Mouse (Mus musculus) CH12.LX (cell line): ENCODE data around the gene Olfr19. TPM values are rescaled to one million over a fixed set of nuclear protein-coding genes. Genes with fewer than 3 reads are reported as not detected.

ENCODE experiments used
- DNase-seq: peaks from one replicate; pipeline ENCODE4 v3.0.0-alpha.2; 2013; ENCODE audit errors: extremely low read depth
- H3K27ac ChIP-seq: 2 replicates; pipeline ENCODE4 v1.5.1; 2012; ENCODE audit warnings: low read depth, mild to moderate bottlenecking, control low read depth, moderate library complexity; ENCODE audit not compliant: insufficient read depth
- H3K27me3 ChIP-seq: replicated peaks from 2 replicates; pipeline ENCODE3; 2012; ENCODE audit warnings: inconsistent platforms
- H3K36me3 ChIP-seq, 2 experiments: replicated peaks in 1 of 2; 2 replicates each; pipeline versions ENCODE3 to v1.6.1; 2012; ENCODE audit warnings: inconsistent platforms in 1 of 2, low read length in 1 of 2, mild to moderate bottlenecking in 1 of 2, mixed read lengths in 1 of 2, moderate library complexity in 1 of 2; ENCODE audit not compliant: control insufficient read depth in 1 of 2, insufficient read depth in 1 of 2
- H3K4me1 ChIP-seq, 2 experiments: 2 replicates each; pipeline ENCODE4 v1.6.1; 2012; ENCODE audit warnings: inconsistent platforms in 1 of 2, moderate library complexity in 1 of 2; ENCODE audit not compliant: insufficient read depth in 2 of 2, control insufficient read depth in 1 of 2
- H3K4me2 ChIP-seq: 2 replicates; pipeline ENCODE4 v1.6.1; 2012; ENCODE audit warnings: low read depth, mild to moderate bottlenecking, control low read depth; ENCODE audit not compliant: poor library complexity, insufficient read depth, severe bottlenecking
- H3K4me3 ChIP-seq, 3 experiments: fragments of 150-350 bp in 1 of 3; sonication (generic) in 1 of 3; replicated peaks in 1 of 3; 2 replicates each; pipeline versions ENCODE3 to v1.5.1; 2011 to 2012; ENCODE audit warnings: low read depth in 2 of 3, low read length in 2 of 3, mild to moderate bottlenecking in 2 of 3, moderate library complexity in 2 of 3, control low read depth in 1 of 3, improper control_type of control experiment in 1 of 3, inconsistent platforms in 1 of 3, mixed read lengths in 1 of 3; ENCODE audit not compliant: poor library complexity in 1 of 3
- H3K79me2 ChIP-seq: replicated peaks from 2 replicates; pipeline ENCODE4 v1.6.1; 2012; ENCODE audit warnings: mild to moderate bottlenecking, moderate library complexity; ENCODE audit not compliant: control insufficient read depth, poor library complexity, insufficient read depth, severe bottlenecking; ENCODE audit errors: extremely low read depth
- H3K9ac ChIP-seq: 2 replicates; pipeline ENCODE4 v1.6.1; 2012; ENCODE audit warnings: low read depth, mild to moderate bottlenecking, control low read depth, moderate library complexity; ENCODE audit not compliant: insufficient read depth
- H3K9me3 ChIP-seq: replicated peaks from 2 replicates; pipeline ENCODE3; 2012; ENCODE audit warnings: low read length, inconsistent platforms, mixed read lengths
- BHLHE40 ChIP-seq: IDR thresholded peaks from 2 replicates; pipeline ENCODE4 v1.6.1; 2011; ENCODE audit warnings: mild to moderate bottlenecking, low read depth, low read length, improper control_type of control experiment
- E2F4 ChIP-seq: IDR thresholded peaks from 2 replicates; pipeline ENCODE4 v1.6.1; 2011; ENCODE audit warnings: low read depth, low read length, improper control_type of control experiment; ENCODE audit not compliant: insufficient replicate concordance
- ETS1 ChIP-seq: conservative IDR thresholded peaks from 2 replicates; pipeline ENCODE4 v1.6.1; 2012; ENCODE audit warnings: low read depth, mild to moderate bottlenecking, inconsistent platforms, low read length, improper control_type of control experiment, moderate library complexity
- GABPA ChIP-seq: IDR thresholded peaks from 2 replicates; pipeline ENCODE4 v1.6.1; 2012; ENCODE audit warnings: low read depth, low read length, improper control_type of control experiment, inconsistent platforms; ENCODE audit not compliant: insufficient replicate concordance
- HCFC1 ChIP-seq: IDR thresholded peaks from 2 replicates; pipeline ENCODE4 v1.6.1; 2012; ENCODE audit warnings: low read depth, mild to moderate bottlenecking, inconsistent platforms, low read length, improper control_type of control experiment
- IRF4 ChIP-seq: IDR thresholded peaks from 2 replicates; pipeline ENCODE4 v1.6.1; 2014; ENCODE audit warnings: low read depth, mild to moderate bottlenecking, inconsistent platforms, low read length, improper control_type of control experiment
- JUND ChIP-seq: conservative IDR thresholded peaks from 2 replicates; pipeline ENCODE4 v1.6.1; 2011; ENCODE audit warnings: low read depth, low read length, improper control_type of control experiment
- KAT2A ChIP-seq: IDR thresholded peaks from 2 replicates; pipeline ENCODE4 v1.6.1; 2012; ENCODE audit warnings: low read length, improper control_type of control experiment, inconsistent platforms; ENCODE audit not compliant: insufficient replicate concordance
- MAX ChIP-seq: IDR thresholded peaks from 2 replicates; pipeline ENCODE4 v1.6.1; 2011; ENCODE audit warnings: low read length, improper control_type of control experiment
- MAZ ChIP-seq: IDR thresholded peaks from 2 replicates; pipeline ENCODE4 v1.6.1; 2012; ENCODE audit warnings: low read depth, mild to moderate bottlenecking, inconsistent platforms, low read length, improper control_type of control experiment, moderate library complexity
- MEF2A ChIP-seq: IDR thresholded peaks from 2 replicates; pipeline ENCODE4 v1.6.1; 2014; ENCODE audit warnings: low read depth, mild to moderate bottlenecking, inconsistent platforms, low read length, improper control_type of control experiment, borderline replicate concordance
- MXI1 ChIP-seq: IDR thresholded peaks from 2 replicates; pipeline ENCODE4 v1.6.1; 2011; ENCODE audit warnings: mild to moderate bottlenecking, low read depth, low read length, improper control_type of control experiment
- SIN3A ChIP-seq: IDR thresholded peaks from 2 replicates; pipeline ENCODE4 v1.6.1; 2012; ENCODE audit warnings: low read length, improper control_type of control experiment, inconsistent platforms
- SMC3 ChIP-seq: IDR thresholded peaks from 2 replicates; pipeline ENCODE4 v1.6.1; 2011; ENCODE audit warnings: low read depth, low read length, improper control_type of control experiment
- USF1 ChIP-seq: IDR thresholded peaks from 2 replicates; pipeline ENCODE4 v1.6.1; 2014; ENCODE audit warnings: low read depth, mild to moderate bottlenecking, inconsistent platforms, low read length, improper control_type of control experiment
- USF2 ChIP-seq: conservative IDR thresholded peaks from 2 replicates; pipeline ENCODE4 v1.6.1; 2011; ENCODE audit warnings: low read depth, low read length, improper control_type of control experiment
- ZC3H11A ChIP-seq: IDR thresholded peaks from 2 replicates; pipeline ENCODE4 v1.6.1; 2012; ENCODE audit warnings: low read depth, mild to moderate bottlenecking, inconsistent platforms, low read length, improper control_type of control experiment
- ZKSCAN1 ChIP-seq: IDR thresholded peaks from 2 replicates; pipeline ENCODE4 v1.6.1; 2012; ENCODE audit warnings: low read depth, inconsistent platforms, low read length, improper control_type of control experiment, borderline replicate concordance
- dilution Hi-C: fragments of 300-500 bp; cut with MboI; formaldehyde crosslinking; loops from 2 replicates; pipeline ENCODE4 v1.14.3; 2020; ENCODE audit warnings: low sequenced_read_pairs; ENCODE audit not compliant: extremely low pct_unique_long_range_greater_than_20kb, extremely low pct_ligation_motif_present
- in situ Hi-C: fragments of 300-500 bp; cut with MboI; formaldehyde crosslinking; loops from 3 replicates; pipeline ENCODE4 v1.14.3; 2019; ENCODE audit warnings: low sequenced_read_pairs, low pct_ligation_motif_present, low pct_unique_long_range_greater_than_20kb, mixed read lengths
- polyA plus RNA-seq: library from polyadenylated mRNA; unstranded; fragments of >175 nt; gene quantifications from 2 replicates; pipeline ENCODE4 v1.2.1, GENCODE M21; 2012; ENCODE audit warnings: low read depth; ENCODE audit not compliant: insufficient read length
- total RNA-seq, 2 experiments: library from RNA; depleted of rRNA; stranded (reverse); fragments of 300-350 nt in 1 of 2; fragments of >200 nt in 1 of 2; gene quantifications; 2 replicates each; pipeline ENCODE4 v1.2.3; 2012 to 2014

Olfr19 gene
- total RNA-seq (2012; rRNA removed) (not detected in 2 replicates), total RNA-seq (2014; rRNA removed) (not detected in 2 replicates), polyA plus RNA-seq (not detected in 2 replicates)

GRCm38 (mm10) chr16:16676305-16676704, at the start of gene Olfr19:
TSS of gene Olfr19 (minus strand) at chr16:16676405.
- peaks cover 21% of the 10 kb centered on the region for H3K27me3 ChIP-seq
- dilution Hi-C loops, result no loop called here

GRCm38 (mm10) chr16:16684975-16685374, 8.8 kb upstream of the Olfr19 start:
- H3K79me2 ChIP-seq, result no peaks in the 10 kb centered on the region
- H3K27me3 ChIP-seq, result peaks cover 16% of the 10 kb centered on the region
- in situ Hi-C loops (no loop called here), dilution Hi-C loops (no loop called here)
- H3K9me3 ChIP-seq, result peaks cover 3% of the 10 kb centered on the region
- H3K36me3 ChIP-seq, result no peaks in the 10 kb centered on the region
- TF ChIP-seq MAZ (no peak), ETS1 (no peak)
- no peaks in the 10 kb centered on the region for H3K4me1 ChIP-seq
- DNase-seq, result no peak
- no peak overlapping the region for H3K4me3 ChIP-seq
- H3K4me2 ChIP-seq, result no peak overlapping the region
- H3K27ac ChIP-seq, result no peak overlapping the region
- no peak overlapping the region for H3K9ac ChIP-seq

More at GRCm38 (mm10) chr16:16676305-16676704, at the start of gene Olfr19:
- H3K9me3 ChIP-seq, result no peaks in the 10 kb centered on the region
- no peak within 1 kb of the TSS for H3K27ac ChIP-seq
- H3K36me3 ChIP-seq, result no peaks in the 10 kb centered on the region
- no peaks in the 10 kb centered on the region for H3K79me2 ChIP-seq
- no peaks in the 10 kb centered on the region for H3K4me1 ChIP-seq
- in situ Hi-C loops, result no loop called here
- H3K9ac ChIP-seq, result no peak within 1 kb of the TSS
- TF ChIP-seq MEF2A, result no peak
- TF ChIP-seq GABPA, result no peak
- TF ChIP-seq ZC3H11A, result no peak
- TF ChIP-seq SMC3, result no peak
- TF ChIP-seq JUND, result no peak
- TF ChIP-seq MAX, result no peak
- no peak for TF ChIP-seq IRF4
- TF ChIP-seq, all 38 proteins: peak for 0
- Histone ChIP-seq H3K4me2 (no peak within 1 kb of the TSS), H3K4me3 (no peak within 1 kb of the TSS)
- no peak for DNase-seq

- Histone ChIP-seq H3K79me2 (no peaks in the 10 kb centered on the region), H3K9me3 (peaks cover 3% of the 10 kb centered on the region), H3K4me1 (no peaks in the 10 kb centered on the region), H3K36me3 (no peaks in the 10 kb centered on the region), H3K4me2 (0 out of 2 replicates have a peak overlapping the region, but pooled peaks have one; percentile 9), H3K27me3 (peaks cover 15% of the 10 kb centered on the region), H3K4me3 (no peak overlapping the region), H3K27ac (no peak overlapping the region), H3K9ac (no peak overlapping the region)
- in situ Hi-C loops (no loop called here), dilution Hi-C loops (no loop called here)
- DNase-seq, result no peak
- no peak for TF ChIP-seq ETS1
- TF ChIP-seq IRF4, result no peak
- no peak for TF ChIP-seq MXI1
- TF ChIP-seq MEF2A, result no peak
- TF ChIP-seq SIN3A, result no peak
- no peak for TF ChIP-seq ZKSCAN1
- TF ChIP-seq BHLHE40, result no peak
- no peak for TF ChIP-seq KAT2A
- TF ChIP-seq E2F4, result no peak
- TF ChIP-seq HCFC1, result no peak
- no peak for TF ChIP-seq USF1
- no peak for TF ChIP-seq ZC3H11A
- no peak for TF ChIP-seq MAX
- no peak for TF ChIP-seq USF2
Measured at GRCm38 (mm10) chr16:16684053-16684452, 7.8 kb upstream of the Olfr19 start.
